ENCODE assay signal across 8 mouse cellular contexts in genomic region chr1:155082965-155083268, GRCm38 (mm10). TPM values are rescaled to one million over a fixed set of nuclear protein-coding genes. Genes with fewer than 3 reads are reported as not detected.
DNase-seq lines count a peak whose midpoint lies in the region; TF ChIP-seq lines count a peak whose summit lies in the region.

No protein-coding gene starts in this region.

- no peak for TF ChIP-seq POLR2A in liver, adult 2 months (IDR thresholded peaks at IDR 0.05; ENCODE audit: extremely low read depth, insufficient read depth, low read length)
- no peak for TF ChIP-seq POLR2A in olfactory bulb, adult 2 months (IDR thresholded peaks at IDR 0.05; ENCODE audit: insufficient read depth, low read depth, low read length)

- no peaks in the 10 kb centered on the region for H3K36me3 ChIP-seq in liver, adult 2 months (ENCODE audit: control insufficient read depth, insufficient read depth, low read length)

- peak overlapping the region; percentile 11 for H3K27ac ChIP-seq in liver, adult 2 months (replicated peaks; ENCODE audit: insufficient read depth, low read depth, low read length)
- peak overlapping the region; percentile 96 for H3K27ac ChIP-seq in olfactory bulb, adult 2 months (ENCODE audit: insufficient read depth, low read depth, low read length)

- no peaks in the 10 kb centered on the region for H3K79me2 ChIP-seq in liver, adult 2 months (ENCODE audit: control insufficient read depth, insufficient read depth, low read length)

- peaks cover 17% of the 10 kb centered on the region for H3K4me1 ChIP-seq in liver, adult 2 months (ENCODE audit: control insufficient read depth, insufficient read depth, low read length)
- H3K4me1 ChIP-seq in olfactory bulb, adult 2 months (ENCODE audit: control insufficient read depth, insufficient read depth, low read length): peaks cover 34% of the 10 kb centered on the region

- H3K4me3 ChIP-seq in liver, adult 2 months (ENCODE audit: insufficient read depth, low read depth, low read length): peak overlapping the region; percentile 35; the same call in 1 of the 2 replicates
- peak overlapping the region; percentile 50 for H3K4me3 ChIP-seq in olfactory bulb, adult 2 months (ENCODE audit: insufficient read depth, low read depth, low read length)

- H3K9ac ChIP-seq in liver, adult 2 months (ENCODE audit: low read depth, low read length): peak overlapping the region; percentile 72

- no peaks in the 10 kb centered on the region for H3K27me3 ChIP-seq in liver, adult 2 months (ENCODE audit: control insufficient read depth, insufficient read depth, low read length)

- 1% methylated on average over 18 of the region's 18 CpGs for WGBS in liver, adult 2 months
- WGBS in olfactory bulb, adult 2 months: under 1% methylated on average over 16 of the region's 18 CpGs

- peak; percentile 87 for DNase-seq in embryo, embryonic 10 days (ENCODE audit: low spot score)
- DNase-seq in embryo, embryonic 9.5 days (ENCODE audit: extremely low spot score): no peak
- peak; percentile 49 for DNase-seq in urinary bladder, postnatal 14 days (ENCODE audit: low spot score)
- no peak for DNase-seq in urinary bladder, adult 2 months (ENCODE audit: low spot score)
- DNase-seq in heart, postnatal 4 days: peak; percentile 64
- DNase-seq in liver, adult 2 months (ENCODE audit: extremely low read depth, low read depth, low spot score): no peak
- DNase-seq in right cerebral cortex, adult 2 months (ENCODE audit: low spot score in 2 of 2): no peak

- no peak for TF ChIP-seq CTCF in liver, adult 2 months (IDR thresholded peaks at IDR 0.05; ENCODE audit: low read depth, low read length)
- no peak for TF ChIP-seq CTCF in olfactory bulb, adult 2 months (IDR thresholded peaks at IDR 0.05; ENCODE audit: insufficient read depth, low read depth, low read length)

RNA-seq across cellular contexts. Expression of gene Ier5, which starts 16.5 kb away (rescaled TPM):
- 29.7 and 40.7 TPM in 2 replicates for polyA plus RNA-seq in urinary bladder, adult 2 months (2012; rRNA removed)
- total RNA-seq in heart, postnatal 4 days (2021): 10 to 100 TPM; 26.1 to 26.6 TPM
- 2.8 and 3.2 TPM in 2 replicates for total RNA-seq in liver, adult 2 months (2014; rRNA removed)
- polyA plus RNA-seq in liver, adult 2 months (2012; rRNA removed): 2.5 and 2.6 TPM in 2 replicates
- not detected in 2 replicates for polyA plus RNA-seq in olfactory bulb, adult 2 months (2012; ENCODE audit: insufficient read depth, insufficient read length, low replicate concordance, missing spikeins)

Comparison
In these comparisons a context has a peak if more than half of its experiments do, and no peak if none do; other contexts are left out.
1. DNase-seq: peak in embryo, embryonic 10 days (single experiment), urinary bladder, postnatal 14 days (single experiment) and heart, postnatal 4 days (single experiment); none in embryo, embryonic 9.5 days (single experiment), urinary bladder, adult 2 months (single experiment), liver, adult 2 months (single experiment) and right cerebral cortex, adult 2 months (0 of 2).